Mouse (Mus musculus): Measurements from ENCODE around the gene Svopl.

Gene Svopl

DNA sequence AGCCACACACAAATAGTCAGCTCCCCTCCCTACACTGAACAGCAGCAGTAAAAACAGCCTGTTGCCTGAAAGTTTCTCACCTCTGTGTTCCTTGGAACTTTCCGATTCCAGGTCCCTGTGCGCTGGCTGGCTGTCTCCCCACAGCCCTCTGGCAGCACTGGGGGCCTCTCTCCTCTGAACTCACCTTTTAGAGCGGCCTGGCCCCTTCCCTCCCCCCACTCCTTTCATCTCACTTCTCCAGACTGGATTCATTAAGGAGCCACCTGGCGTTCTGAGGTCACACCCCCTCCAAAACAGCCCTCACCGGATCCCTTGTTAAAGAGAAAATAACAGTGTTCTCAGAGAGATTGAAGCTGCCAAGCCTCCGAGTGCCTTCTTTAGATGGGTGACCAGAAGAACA is at the start of gene Svopl:
Svopl (minus strand) TSS at position 159 of the 400 bp plus-strand sequence.
- in situ Hi-C loops (cut with MboI, MseI) = no loop called here

- in situ Hi-C loops (cut with MboI, MseI) = no loop called here
Measured at GRCm38 (mm10) chr6:38094701-38095100, 47.9 kb upstream of the Svopl start.

GRCm38 (mm10) chr6:38092539-38092938 is 45.7 kb upstream of the Svopl start:
- in situ Hi-C loops (cut with MboI, MseI) = no loop called here

- in situ Hi-C loops (cut with MboI, MseI) = no loop called here
Measured at GRCm38 (mm10) chr6:38087242-38088026, 40.6 kb upstream of the Svopl start.

DNA sequence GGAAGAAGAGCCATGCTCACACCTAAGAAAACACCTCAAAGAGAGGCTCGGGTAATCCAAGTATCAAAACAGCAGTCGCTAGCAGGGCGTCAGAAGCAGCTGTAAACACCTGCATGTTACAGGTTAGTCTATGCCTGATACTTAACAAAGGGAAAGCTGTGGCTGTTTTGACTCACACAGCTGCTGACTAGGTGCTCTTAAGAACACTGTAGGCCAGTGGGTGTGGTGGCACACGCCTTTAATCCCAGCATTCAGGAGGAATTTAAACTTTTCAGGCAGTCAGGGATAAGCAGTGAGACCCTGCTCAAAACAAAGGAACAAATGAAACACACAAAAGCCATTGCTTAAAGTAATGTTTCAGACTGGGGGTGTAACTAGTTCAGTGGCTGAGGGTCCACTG is 36.4 kb upstream of the Svopl start:
- in situ Hi-C loops (cut with MboI, MseI) = no loop called here

- in situ Hi-C loops (cut with MboI, MseI) = no loop called here
Measured at GRCm38 (mm10) chr6:38081727-38082341, 35.0 kb upstream of the Svopl start.

GRCm38 (mm10) chr6:38080364-38080763 is 33.6 kb upstream of the Svopl start:
- in situ Hi-C loops (cut with MboI, MseI) = no loop called here

DNA sequence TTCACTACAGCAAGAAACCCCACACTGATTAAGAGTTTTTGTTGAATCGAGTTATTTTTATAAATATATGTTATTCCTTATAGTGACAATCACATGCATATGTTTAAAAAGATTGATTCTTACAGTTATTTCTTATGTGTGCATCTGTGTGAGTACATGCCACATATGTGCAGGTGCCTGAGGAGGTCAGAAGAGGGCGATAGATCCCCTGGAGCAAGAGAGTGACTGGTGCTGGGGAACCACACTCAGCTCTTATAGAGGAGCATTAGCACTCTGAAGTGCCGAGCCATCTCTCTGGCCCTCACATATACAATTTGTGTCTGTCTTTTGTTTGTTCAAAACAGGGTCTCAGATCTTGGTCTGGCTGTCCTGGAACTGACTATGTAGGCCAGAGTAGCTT is 26.8 kb upstream of the Svopl start:
- in situ Hi-C loops (cut with MboI, MseI) = loop anchor here (5.0 kb wide), 1 partner anchor 56 kb away; no protein-coding TSS in a partner anchor

GRCm38 (mm10) chr6:38072137-38072796 is 25.5 kb upstream of the Svopl start:
- in situ Hi-C loops (cut with MboI, MseI) = loop anchor here (5.0 kb wide), 1 partner anchor 55 kb away; no protein-coding TSS in a partner anchor

GRCm38 (mm10) chr6:38071256-38071655 is 24.5 kb upstream of the Svopl start:
- in situ Hi-C loops (cut with MboI, MseI) = loop anchor here (5.0 kb wide), 1 partner anchor 54 kb away; no protein-coding TSS in a partner anchor

DNA sequence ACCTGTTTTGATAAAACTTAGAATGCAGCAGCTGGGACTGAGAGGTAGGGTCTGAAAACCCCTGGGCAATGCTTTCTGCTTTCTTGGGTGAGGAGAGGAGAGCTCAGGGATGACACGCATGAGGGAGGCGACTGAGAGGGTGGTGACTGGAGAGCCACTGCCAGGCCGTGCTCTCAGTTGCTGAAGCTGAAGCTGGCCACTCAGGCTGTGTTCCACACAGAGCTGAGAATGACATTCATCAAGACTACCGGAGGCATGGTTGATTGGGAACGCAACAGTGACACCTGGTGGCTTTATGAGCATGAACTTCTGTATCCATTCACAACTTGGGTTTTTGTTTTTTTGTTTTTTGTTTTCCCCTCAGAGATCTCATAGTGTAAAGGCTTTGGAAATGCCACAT is 19.4 kb upstream of the Svopl start:
- in situ Hi-C loops (cut with MboI, MseI) = loop anchor here (10.0 kb wide), 1 partner anchor 471 kb away; no protein-coding TSS in a partner anchor

GRCm38 (mm10) chr6:38065501-38066122 is 18.8 kb upstream of the Svopl start:
- in situ Hi-C loops (cut with MboI, MseI) = loop anchor here (10.0 kb wide), 1 partner anchor 471 kb away; no protein-coding TSS in a partner anchor

DNA sequence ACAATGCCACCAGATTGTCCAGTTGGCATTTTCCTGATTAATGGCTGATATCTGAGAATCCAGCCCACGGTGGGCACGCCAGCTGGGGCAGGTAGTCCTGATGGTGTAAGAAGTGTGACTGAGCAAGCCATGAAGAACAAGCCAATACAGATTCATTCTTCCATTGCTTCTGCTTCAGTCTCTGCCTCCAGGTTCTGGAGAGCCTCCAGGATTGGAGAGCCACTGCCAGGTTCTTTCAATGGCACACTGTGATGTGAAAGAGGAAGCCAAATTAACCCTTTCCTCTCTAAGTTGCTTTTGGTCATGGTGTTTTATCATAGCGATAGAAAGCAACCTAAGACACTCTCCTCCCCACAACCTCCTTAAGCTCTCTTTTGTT is 18.3 kb upstream of the Svopl start:
- in situ Hi-C loops (cut with MboI, MseI) = loop anchor here (10.0 kb wide), 1 partner anchor 470 kb away; no protein-coding TSS in a partner anchor

- in situ Hi-C loops (cut with MboI, MseI) = loop anchor here (10.0 kb wide), 1 partner anchor 470 kb away; no protein-coding TSS in a partner anchor
Measured at GRCm38 (mm10) chr6:38064621-38065020, 17.8 kb upstream of the Svopl start.

- in situ Hi-C loops (cut with MboI, MseI) = loop anchor here (10.0 kb wide), 1 partner anchor 1844 kb away; no protein-coding TSS in a partner anchor
Measured at GRCm38 (mm10) chr6:38058805-38059204, 12.0 kb upstream of the Svopl start.

DNA sequence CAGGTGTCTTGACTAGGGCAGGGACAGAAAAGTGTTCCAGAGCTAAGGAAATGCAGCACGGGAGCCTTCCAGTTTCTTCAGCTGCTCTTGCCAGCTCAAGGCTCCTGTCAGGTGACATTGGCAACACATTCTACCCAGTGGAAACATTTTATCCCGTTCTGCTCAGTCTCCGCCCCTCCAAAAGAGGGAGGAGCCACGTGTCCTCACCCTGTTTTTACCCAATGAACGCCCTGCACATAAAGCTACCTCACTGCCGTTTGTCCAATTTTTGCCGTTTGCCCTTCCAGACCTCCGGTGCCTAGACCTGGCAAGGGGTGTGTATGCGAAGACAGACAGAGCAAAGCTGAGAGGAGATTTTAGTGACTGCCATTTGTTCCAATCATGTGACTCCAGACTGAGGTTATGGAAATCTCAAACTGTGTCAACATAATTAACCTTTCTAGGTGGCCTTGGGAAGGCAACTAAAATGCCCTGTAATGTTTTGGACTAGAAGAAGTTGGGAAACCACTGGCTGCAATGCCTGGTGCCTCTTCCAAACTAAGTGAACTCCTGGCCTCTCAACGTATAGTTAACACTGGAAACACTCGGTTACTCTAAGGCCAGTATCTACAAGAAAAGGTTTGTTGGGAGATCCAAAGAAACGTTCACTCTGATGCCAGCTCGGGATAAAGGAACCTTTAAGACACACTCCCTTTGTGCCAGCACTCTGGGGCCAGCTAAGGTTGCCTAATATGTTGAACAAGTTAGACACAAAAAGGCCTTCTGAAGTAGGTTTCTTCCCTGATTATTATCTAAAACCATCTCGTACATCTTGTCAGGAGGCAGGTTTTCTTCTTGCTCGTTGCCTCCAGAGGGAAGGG is 8.9 kb upstream of the Svopl start:
- in situ Hi-C loops (cut with MboI, MseI) = loop anchor here (10.0 kb wide), 1 partner anchor 1841 kb away; no protein-coding TSS in a partner anchor

DNA sequence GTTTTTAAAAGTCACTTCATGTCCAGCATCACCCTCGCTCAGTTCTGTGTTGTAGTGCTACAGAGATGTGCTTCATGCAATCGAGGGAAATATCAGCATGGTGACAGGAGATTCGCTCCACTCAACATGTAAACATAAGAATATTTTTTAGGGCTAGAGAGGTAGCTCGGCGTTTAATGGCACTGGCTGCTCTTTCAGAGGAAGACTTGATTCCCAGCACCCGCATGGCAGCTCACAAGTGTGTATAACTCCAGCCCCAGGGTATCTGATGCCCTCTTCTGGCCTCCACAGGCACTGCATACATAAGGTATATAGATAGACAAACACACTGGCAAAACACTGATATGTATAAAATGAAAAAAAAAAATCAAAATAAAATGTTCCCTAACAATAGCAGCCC is 2.8 kb upstream of the Svopl start:
- in situ Hi-C loops (cut with MboI, MseI) = no loop called here

GRCm38 (mm10) chr6:38048800-38049561 is 2.2 kb upstream of the Svopl start:
- in situ Hi-C loops (cut with MboI, MseI) = no loop called here

DNA sequence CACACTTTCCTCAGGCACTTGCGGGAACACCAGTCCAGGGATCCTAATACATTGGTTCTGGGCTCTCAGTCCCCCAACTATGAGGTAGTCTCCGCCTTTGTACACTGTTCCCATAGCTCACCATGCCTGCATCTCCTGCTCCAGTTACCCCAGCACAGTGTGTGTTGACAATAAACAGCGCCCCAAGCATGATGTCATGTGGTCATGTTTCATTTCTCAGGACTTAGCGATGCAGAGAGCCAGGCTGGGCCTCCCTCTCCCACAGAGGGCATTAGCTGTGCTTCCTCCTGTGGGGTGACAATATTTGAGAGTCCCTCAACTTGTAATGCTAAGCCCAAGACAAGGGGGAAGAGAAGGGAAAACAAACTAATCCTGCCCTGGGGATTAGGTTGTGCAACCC is 1.2 kb upstream of the Svopl start:
- in situ Hi-C loops (cut with MboI, MseI) = no loop called here
